Comparison of ENCODE assay signal across 8 mouse cellular contexts in genomic region chrX:36874704-36875128, GRCm38 (mm10). TPM values are rescaled to one million over a fixed set of nuclear protein-coding genes. Genes with fewer than 3 reads are reported as not detected.
DNase-seq lines count a peak whose midpoint lies in the region; ATAC-seq and TF ChIP-seq lines count a peak whose summit lies in the region.

No protein-coding gene starts in this region.

- intact Hi-C loops in left cerebral cortex, postnatal 25 days (cut with DNase I), result no loop called here

- TF ChIP-seq CTCF in forebrain, postnatal 0 days (IDR thresholded peaks at IDR 0.05; ENCODE audit: low read depth), result no peak

- H3K27ac ChIP-seq in forebrain, postnatal 0 days (ENCODE audit: low read depth, low read length), result peak overlapping the region; percentile 64; the same call in 1 of the 2 replicates
- peak overlapping the region; percentile 78 for H3K27ac ChIP-seq in liver, embryonic 12.5 days

- H3K9ac ChIP-seq in forebrain, postnatal 0 days, result peak overlapping the region; percentile 62
- H3K9ac ChIP-seq in liver, embryonic 12.5 days, result peak overlapping the region; percentile 91

- no peaks in the 10 kb centered on the region for H3K9me3 ChIP-seq in forebrain, postnatal 0 days (ENCODE audit: low read length)
- H3K9me3 ChIP-seq in liver, embryonic 12.5 days (replicated peaks), result no peaks in the 10 kb centered on the region

- no peaks in the 10 kb centered on the region for H3K27me3 ChIP-seq in forebrain, postnatal 0 days (ENCODE audit: insufficient read depth, low read length)
- H3K27me3 ChIP-seq in liver, embryonic 12.5 days (replicated peaks), result peaks cover 6% of the 10 kb centered on the region; the same call in 1 of the 2 replicates

- 32% methylated on average over 29 of the region's 36 CpGs for WGBS in forebrain, postnatal 0 days
- WGBS in liver, embryonic 12.5 days (ENCODE audit: insufficient replicate concordance), result 9% methylated on average over 34 of the region's 36 CpGs

- H3K4me1 ChIP-seq in forebrain, postnatal 0 days (ENCODE audit: insufficient read depth), result no peaks in the 10 kb centered on the region
- H3K4me1 ChIP-seq in liver, embryonic 12.5 days, result peaks cover 12% of the 10 kb centered on the region; the same call in 1 of the 2 replicates

- H3K4me2 ChIP-seq in forebrain, postnatal 0 days (ENCODE audit: low read depth), result peak overlapping the region; percentile 52
- H3K4me2 ChIP-seq in liver, embryonic 12.5 days, result peak overlapping the region; percentile 79

- peak overlapping the region; percentile 58 for H3K4me3 ChIP-seq in forebrain, postnatal 0 days (ENCODE audit: low read depth, low read length)
- peak overlapping the region; percentile 82 for H3K4me3 ChIP-seq in liver, embryonic 12.5 days

- peak; percentile 40; the same call in 1 of the 2 replicates for ATAC-seq in cerebellum, adult (ENCODE audit: insufficient number of reproducible peaks, low FRiP score, low TSS enrichment)
- ATAC-seq in forebrain, postnatal 0 days, result peak; percentile 57
- ATAC-seq in liver, embryonic 12.5 days, result peak; percentile 40
- ATAC-seq in neutrophil, adult 5-6 weeks (ENCODE audit: extremely low read depth, insufficient number of reproducible peaks, low FRiP score, poor library complexity, severe bottlenecking), result peak; percentile 60

- DNase-seq in cerebellum, postnatal 25 days, result no peak
- DNase-seq in spleen, adult 12 weeks (ENCODE audit: low spot score), result peak; percentile 4
- no peak for DNase-seq in spleen, adult 18-20 months
- DNase-seq in forebrain, postnatal 0 days, result peak; percentile 17
- no peak for DNase-seq in left cerebral cortex, postnatal 25 days (ENCODE audit: low spot score in 2 of 2)

- H3K36me3 ChIP-seq in forebrain, postnatal 0 days (ENCODE audit: insufficient read depth), result no peaks in the 10 kb centered on the region
- peaks cover 5% of the 10 kb centered on the region for H3K36me3 ChIP-seq in liver, embryonic 12.5 days

RNA-seq across cellular contexts. Expression of gene C330007P06Rik, which starts 0.8 kb away (rescaled TPM):
- total RNA-seq in forebrain, postnatal 0 days (2014; rRNA removed), result 30.6 and 36.1 TPM in 2 replicates
- polyA plus RNA-seq in forebrain, postnatal 0 days (2015; fragmentation: Nextera tagmentation; extraction: Ambion mirVana), result 18.0 and 20.8 TPM in 2 replicates
- 18.5 and 22.2 TPM in 2 replicates for polyA plus RNA-seq in liver, embryonic 12.5 days (2016; fragmentation: Nextera tagmentation; extraction: Ambion mirVana)
- 44.5 and 47.8 TPM in 2 replicates for total RNA-seq in neutrophil, adult 5-6 weeks (2017)
- 10 to 100 TPM; 39.5 to 41.1 TPM for total RNA-seq in left cerebral cortex, postnatal 25 days (2021)

RNA-seq across cellular contexts. Expression of gene Ube2a, which starts 1.0 kb away (rescaled TPM):
- total RNA-seq in forebrain, postnatal 0 days (2014; rRNA removed), result 24.4 and 31.4 TPM in 2 replicates
- 125 and 145 TPM in 2 replicates for polyA plus RNA-seq in forebrain, postnatal 0 days (2015; fragmentation: Nextera tagmentation; extraction: Ambion mirVana)
- 88.0 and 89.9 TPM in 2 replicates for polyA plus RNA-seq in liver, embryonic 12.5 days (2016; fragmentation: Nextera tagmentation; extraction: Ambion mirVana)
- total RNA-seq in neutrophil, adult 5-6 weeks (2017), result 18.5 and 20.9 TPM in 2 replicates
- total RNA-seq in left cerebral cortex, postnatal 25 days (2021), result 10 to 100 TPM; 47.8 to 56.8 TPM

RNA-seq across cellular contexts. Expression of gene Nkrf, which starts 28.0 kb away (rescaled TPM):
- 22.7 and 24.7 TPM in 2 replicates for total RNA-seq in forebrain, postnatal 0 days (2014; rRNA removed)
- 8.7 and 10.5 TPM in 2 replicates for polyA plus RNA-seq in forebrain, postnatal 0 days (2015; fragmentation: Nextera tagmentation; extraction: Ambion mirVana)
- 1.2 TPM in 2 replicates for polyA plus RNA-seq in liver, embryonic 12.5 days (2016; fragmentation: Nextera tagmentation; extraction: Ambion mirVana)
- total RNA-seq in neutrophil, adult 5-6 weeks (2017), result 5.5 and 5.7 TPM in 2 replicates
- total RNA-seq in left cerebral cortex, postnatal 25 days (2021), result 10 to 100 TPM; 32.5 to 34.8 TPM

Comparison
In these comparisons a context has a peak if more than half of its experiments do, and no peak if none do; other contexts are left out.
1. DNase-seq: peak in spleen, adult 12 weeks (single experiment) and forebrain, postnatal 0 days (single experiment); none in cerebellum, postnatal 25 days (0 of 2), spleen, adult 18-20 months (0 of 2) and left cerebral cortex, postnatal 25 days (0 of 2).
2. Peak in every context shown above with its lines, with median percentiles within 50 percentile points of each other: ATAC-seq.